Mouse (Mus musculus) kidney, postnatal 10 days (tissue): ENCODE results near the gene Trpm8.
A peak's percentile ranks its signal among the peaks of the same experiment; 100 is the strongest.

Experiments used
- DNase-seq: peaks from one replicate; pipeline ENCODE4 v3.0.0; 2021; ENCODE audit warnings: mixed read lengths

Trpm8 gene

GRCm38 (mm10) chr1:88277098-88277817 lies at the start of gene Trpm8, which contains the start of gene Hjurp:
Gene Trpm8, plus strand, starts transcription at chr1:88277661.
Gene Hjurp, minus strand, starts transcription at chr1:88277633.
- DNase-seq: peak; percentile 100

- peak; percentile 12 for DNase-seq
Observed at GRCm38 (mm10) chr1:88228121-88228520, 49.3 kb upstream of the Trpm8 start.

- no peak for DNase-seq
Observed at GRCm38 (mm10) chr1:88229566-88229965, 47.9 kb upstream of the Trpm8 start.

GRCm38 (mm10) chr1:88229986-88230385 lies 47.5 kb upstream of the Trpm8 start:
- peak; percentile 15 for DNase-seq

GRCm38 (mm10) chr1:88230421-88230820 lies 47.0 kb upstream of the Trpm8 start:
- peak; percentile 11 for DNase-seq

- peak; percentile 5 for DNase-seq
Observed at GRCm38 (mm10) chr1:88230981-88231802, 46.3 kb upstream of the Trpm8 start.

GRCm38 (mm10) chr1:88231803-88232499 lies 45.5 kb upstream of the Trpm8 start:
- DNase-seq: peak; percentile 7

- no peak for DNase-seq
Observed at GRCm38 (mm10) chr1:88232664-88233380, 44.6 kb upstream of the Trpm8 start.

- DNase-seq: peak; percentile 54
Observed at GRCm38 (mm10) chr1:88233421-88234247, 43.8 kb upstream of the Trpm8 start.

- DNase-seq: no peak
Observed at GRCm38 (mm10) chr1:88234248-88234610, 43.2 kb upstream of the Trpm8 start.

- no peak for DNase-seq
Observed at GRCm38 (mm10) chr1:88234646-88235045, 42.8 kb upstream of the Trpm8 start.

- no peak for DNase-seq
Observed at GRCm38 (mm10) chr1:88235046-88235893, 42.2 kb upstream of the Trpm8 start.

- peak; percentile 49 for DNase-seq
Observed at GRCm38 (mm10) chr1:88235894-88236415, 41.5 kb upstream of the Trpm8 start.

GRCm38 (mm10) chr1:88237311-88237710 lies 40.1 kb upstream of the Trpm8 start:
- no peak for DNase-seq

GRCm38 (mm10) chr1:88238771-88239170 lies 38.7 kb upstream of the Trpm8 start:
- no peak for DNase-seq

GRCm38 (mm10) chr1:88240072-88240471 lies 37.4 kb upstream of the Trpm8 start:
- no peak for DNase-seq

- DNase-seq: no peak
Observed at GRCm38 (mm10) chr1:88240579-88240978, 36.9 kb upstream of the Trpm8 start.

- no peak for DNase-seq
Observed at GRCm38 (mm10) chr1:88243861-88244260, 33.6 kb upstream of the Trpm8 start.

GRCm38 (mm10) chr1:88245881-88246280 lies 31.6 kb upstream of the Trpm8 start:
- no peak for DNase-seq

- DNase-seq: no peak
Observed at GRCm38 (mm10) chr1:88246386-88246785, 31.1 kb upstream of the Trpm8 start.

- no peak for DNase-seq
Observed at GRCm38 (mm10) chr1:88247660-88248059, 29.8 kb upstream of the Trpm8 start.
